Mouse (Mus musculus) hindbrain, embryonic 11.5 days (tissue): ENCODE measurements around the gene Ptgdr2. TPM values are rescaled to one million over a fixed set of nuclear protein-coding genes. Genes with fewer than 3 reads are reported as not detected.

ENCODE experiments used
- ATAC-seq: fragments of 200-750 bp; cut with Nextera tagmentation; 2 replicates; pipeline ENCODE4 v1.8.0; 2017; ENCODE audit warnings: mild to moderate bottlenecking, moderate TSS enrichment, moderate library complexity; ENCODE audit not compliant: low FRiP score
- DNase-seq: peaks from one replicate; pipeline ENCODE4 v3.0.0-alpha.2; 2015; ENCODE audit warnings: low spot score
- H3K27ac ChIP-seq: fragments of 300-500 bp; sonication (generic); 2 replicates; pipeline ENCODE4 v1.5.1; 2014; ENCODE audit warnings: mild to moderate bottlenecking, low read depth, low read length
- H3K27me3 ChIP-seq: fragments of 300-500 bp; sonication (generic); 2 replicates; pipeline ENCODE4 v1.6.1; 2014; ENCODE audit warnings: mild to moderate bottlenecking, low read length, moderate library complexity, mixed read lengths; ENCODE audit not compliant: control insufficient read depth, insufficient read depth
- H3K36me3 ChIP-seq: fragments of 300-500 bp; sonication (generic); 2 replicates; pipeline ENCODE4 v1.6.1; 2014; ENCODE audit warnings: mild to moderate bottlenecking, low read length, moderate library complexity, mixed read lengths; ENCODE audit not compliant: control insufficient read depth, insufficient read depth
- H3K4me1 ChIP-seq: fragments of 300-500 bp; sonication (generic); replicated peaks from 2 replicates; pipeline ENCODE4 v1.6.1; 2014; ENCODE audit warnings: low read length, mixed read lengths; ENCODE audit not compliant: control insufficient read depth, insufficient read depth
- H3K4me2 ChIP-seq: fragments of 300-500 bp; sonication (generic); replicated peaks from 2 replicates; pipeline ENCODE4 v1.6.1; 2014; ENCODE audit warnings: mild to moderate bottlenecking, low read depth, low read length
- H3K4me3 ChIP-seq: fragments of 300-500 bp; sonication (generic); 2 replicates; pipeline ENCODE4 v1.5.1; 2014; ENCODE audit warnings: low read depth, low read length
- H3K9ac ChIP-seq: fragments of 300-500 bp; sonication (generic); 2 replicates; pipeline ENCODE4 v1.6.1; 2014; ENCODE audit warnings: low read depth, low read length
- H3K9me3 ChIP-seq: fragments of 300-500 bp; sonication (generic); 2 replicates; pipeline ENCODE4 v1.6.1; 2016; ENCODE audit warnings: low read length; ENCODE audit not compliant: control insufficient read depth
- WGBS: fragments of 180-500 bp; shearing (Covaris S2); extraction: QIAGEN DNeasy Blood & Tissue Kit; methylation state at CpG from one replicate; pipeline ENCODE4 v1.1.7; 2014; 5-methylcytosine and 5-hydroxymethylcytosine counted together
- polyA plus RNA-seq: library from polyadenylated mRNA; unstranded; fragments of >200 nt; fragmentation: Nextera tagmentation; extraction: Ambion mirVana; gene quantifications from 2 replicates; pipeline ENCODE4 v1.2.1, GENCODE M21; 2014

Gene Ptgdr2
- polyA plus RNA-seq, 1 experiment from 2014 or later: not detected

- Histone ChIP-seq H3K4me2 (no peak within 1 kb of the TSS), H3K9me3 (no peaks in the 10 kb centered on the region), H3K4me3 (no peak within 1 kb of the TSS), H3K27me3 (no peaks in the 10 kb centered on the region), H3K36me3 (no peaks in the 10 kb centered on the region), H3K9ac (no peak within 1 kb of the TSS), H3K27ac (no peak within 1 kb of the TSS), H3K4me1 (no peaks in the 10 kb centered on the region)
- ATAC-seq (no peak), DNase-seq (no peak)
- WGBS: 60% methylated on average over 4 of the region's 4 CpGs
Measured at GRCm38 (mm10) chr19:10974238-10974865, 37.4 kb downstream of the Ptgdr2 start, which contains the start of gene Ms4a10. TSS of gene Ms4a10 (minus strand) at chr19:10974670.

- no peak overlapping the region for H3K9ac ChIP-seq
- H3K36me3 ChIP-seq: no peaks in the 10 kb centered on the region
- H3K4me2 ChIP-seq: no peak overlapping the region
- H3K27me3 ChIP-seq: no peaks in the 10 kb centered on the region
- no peak overlapping the region for H3K4me3 ChIP-seq
- DNase-seq: no peak
- no peaks in the 10 kb centered on the region for H3K9me3 ChIP-seq
- H3K27ac ChIP-seq: no peak overlapping the region
- 77% methylated on average over 2 of the region's 2 CpGs for WGBS
- no peak for ATAC-seq
- H3K4me1 ChIP-seq: no peaks in the 10 kb centered on the region
Measured at GRCm38 (mm10) chr19:10975187-10975586, 38.2 kb downstream of the Ptgdr2 start.

DNA sequence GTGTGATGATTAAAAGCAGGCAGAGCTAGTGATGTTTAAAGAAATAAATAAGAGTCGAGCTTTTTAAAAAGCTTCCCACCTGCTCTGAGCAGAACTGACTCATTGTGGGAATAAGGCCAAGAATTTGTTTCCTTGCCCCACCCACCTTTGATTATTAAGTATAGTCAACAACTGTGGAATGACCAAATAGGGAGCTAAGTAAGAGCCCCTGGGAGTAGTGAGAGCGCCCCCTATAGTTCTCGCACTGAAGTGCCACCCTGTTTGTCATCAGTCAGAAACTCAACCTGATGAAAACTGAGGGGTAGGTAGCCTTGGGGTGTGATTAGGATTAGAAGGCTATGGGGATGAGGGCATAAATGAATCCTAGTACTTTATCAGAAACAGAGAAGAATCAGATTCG, 39.4 kb downstream of the Ptgdr2 start:
- Histone ChIP-seq H3K4me1 (no peaks in the 10 kb centered on the region), H3K27ac (no peak overlapping the region), H3K27me3 (no peaks in the 10 kb centered on the region), H3K36me3 (no peaks in the 10 kb centered on the region), H3K4me3 (no peak overlapping the region), H3K9me3 (no peaks in the 10 kb centered on the region), H3K9ac (no peak overlapping the region), H3K4me2 (no peak overlapping the region)
- no peak for DNase-seq
- ATAC-seq: no peak
- WGBS: 57% methylated on average over 4 of the region's 4 CpGs

DNA sequence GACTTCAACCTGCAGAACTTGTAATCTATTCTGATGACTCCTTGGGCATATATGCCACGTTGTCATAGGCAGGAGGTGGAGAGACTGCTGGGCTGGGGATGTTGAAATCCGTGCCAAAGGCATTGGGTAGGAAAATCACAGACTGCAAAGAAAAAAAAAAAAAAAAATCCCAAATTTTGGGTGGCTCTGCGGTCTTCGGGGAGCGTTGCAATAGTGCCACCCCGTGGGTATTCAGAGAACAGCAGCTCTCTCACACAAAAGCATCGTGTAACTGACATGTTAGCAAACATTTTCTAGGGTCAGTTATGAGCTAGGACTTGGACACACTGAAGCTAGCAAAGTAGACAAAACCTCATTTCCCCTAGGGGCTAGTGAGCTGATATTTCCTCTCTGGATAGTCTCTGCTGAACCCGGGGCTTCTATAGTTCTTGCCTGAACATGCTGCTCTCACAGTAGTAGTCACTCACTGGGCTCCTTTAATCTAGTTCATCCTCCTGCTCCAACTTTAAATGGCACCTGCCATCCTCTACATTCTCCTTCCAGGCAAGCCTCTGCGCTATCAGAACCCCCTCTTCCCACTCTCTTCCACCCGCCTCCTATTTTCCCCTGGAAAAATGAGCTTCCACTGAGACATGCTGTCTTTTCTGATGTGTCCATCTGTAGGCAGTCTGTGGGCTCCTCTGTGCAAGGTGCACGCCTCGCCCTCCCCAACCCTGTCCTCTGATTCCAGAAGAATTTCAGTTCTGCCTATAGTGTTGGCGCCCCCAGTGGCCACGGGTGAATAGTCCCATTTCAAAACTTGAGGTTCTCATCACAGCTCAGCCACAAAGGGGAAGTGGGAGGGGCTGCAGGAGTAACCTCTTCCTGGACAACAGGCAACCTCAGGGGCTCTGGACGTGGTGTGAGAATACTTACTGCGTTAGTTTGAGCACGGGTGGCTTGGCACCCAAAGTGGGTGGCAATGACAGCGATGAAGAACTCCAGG, 42.5 kb downstream of the Ptgdr2 start:
- Histone ChIP-seq H3K9ac (no peak overlapping the region), H3K36me3 (no peaks in the 10 kb centered on the region), H3K4me3 (no peak overlapping the region), H3K4me1 (no peaks in the 10 kb centered on the region), H3K27me3 (no peaks in the 10 kb centered on the region), H3K27ac (no peak overlapping the region), H3K4me2 (peak overlapping the region; percentile 12; the same call in 1 of the 2 replicates), H3K9me3 (no peaks in the 10 kb centered on the region)
- peak; percentile 65 for ATAC-seq
- peak; percentile 82 for DNase-seq
- WGBS: 12% methylated on average over 18 of the region's 18 CpGs

- no peak overlapping the region for H3K27ac ChIP-seq
- no peak overlapping the region for H3K4me3 ChIP-seq
- no peaks in the 10 kb centered on the region for H3K9me3 ChIP-seq
- no peak overlapping the region for H3K4me2 ChIP-seq
- 90% methylated on average over 5 of the region's 5 CpGs for WGBS
- ATAC-seq (no peak), DNase-seq (no peak)
- no peak overlapping the region for H3K9ac ChIP-seq
- H3K4me1 ChIP-seq: no peaks in the 10 kb centered on the region
- H3K36me3 ChIP-seq: no peaks in the 10 kb centered on the region
- no peaks in the 10 kb centered on the region for H3K27me3 ChIP-seq
Measured at GRCm38 (mm10) chr19:10980210-10980609, 43.2 kb downstream of the Ptgdr2 start.

DNA sequence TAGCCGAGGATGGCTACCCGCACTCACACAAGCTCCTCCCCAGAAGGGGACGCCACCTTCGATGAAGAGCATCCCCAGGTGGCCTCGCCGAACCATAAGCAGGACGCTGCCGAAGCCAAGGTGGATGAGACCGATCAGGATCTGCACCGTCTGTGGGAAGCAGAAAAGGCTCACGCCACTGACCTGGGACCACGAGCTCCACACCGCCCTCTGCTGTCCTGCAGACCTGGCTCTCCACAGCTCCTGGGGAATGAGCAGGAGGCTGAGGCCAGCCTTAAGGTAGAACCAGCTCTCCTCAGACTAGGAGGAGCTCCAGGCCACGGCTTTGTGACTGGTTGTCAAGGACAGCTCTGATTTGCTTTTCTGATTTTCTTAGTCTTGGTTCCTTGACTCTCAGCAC, 46.2 kb downstream of the Ptgdr2 start:
- DNase-seq (peak; percentile 55), ATAC-seq (no peak)
- no peaks in the 10 kb centered on the region for H3K36me3 ChIP-seq
- H3K9ac ChIP-seq: no peak overlapping the region
- no peak overlapping the region for H3K4me2 ChIP-seq
- 26% methylated on average over 14 of the region's 14 CpGs for WGBS
- H3K9me3 ChIP-seq: no peaks in the 10 kb centered on the region
- no peaks in the 10 kb centered on the region for H3K27me3 ChIP-seq
- no peaks in the 10 kb centered on the region for H3K4me1 ChIP-seq
- H3K27ac ChIP-seq: no peak overlapping the region
- no peak overlapping the region for H3K4me3 ChIP-seq

DNA sequence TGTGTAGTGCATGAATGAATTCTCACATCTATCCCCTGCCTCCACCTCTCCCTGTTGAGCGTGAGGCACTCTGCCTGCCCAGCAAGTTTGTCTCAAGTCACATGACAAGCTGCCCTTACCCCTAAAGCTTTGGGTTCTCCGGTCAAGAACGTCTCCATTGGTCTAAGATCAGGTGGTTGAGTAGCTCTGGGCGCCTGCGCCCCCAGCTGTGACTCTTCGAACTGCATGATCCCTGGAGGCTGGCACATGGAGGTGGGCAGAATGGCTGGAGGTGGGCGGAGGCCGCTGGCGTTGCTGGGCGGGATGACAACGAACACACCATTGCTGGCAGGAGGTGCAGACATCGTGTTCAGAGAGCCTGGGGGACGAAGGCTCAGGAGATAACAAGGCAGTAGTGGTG, 47.6 kb downstream of the Ptgdr2 start:
- Histone ChIP-seq H3K36me3 (no peaks in the 10 kb centered on the region), H3K4me2 (no peak overlapping the region), H3K9me3 (no peaks in the 10 kb centered on the region), H3K4me1 (no peaks in the 10 kb centered on the region), H3K27ac (no peak overlapping the region), H3K27me3 (no peaks in the 10 kb centered on the region), H3K9ac (no peak overlapping the region), H3K4me3 (no peak overlapping the region)
- DNase-seq: no peak
- ATAC-seq: no peak
- WGBS: 75% methylated on average over 13 of the region's 13 CpGs

GRCm38 (mm10) chr19:10985889-10986288, 48.9 kb downstream of the Ptgdr2 start:
- ATAC-seq: no peak
- Histone ChIP-seq H3K9me3 (no peaks in the 10 kb centered on the region), H3K4me2 (no peak overlapping the region), H3K36me3 (no peaks in the 10 kb centered on the region), H3K4me1 (no peaks in the 10 kb centered on the region), H3K27me3 (no peaks in the 10 kb centered on the region), H3K9ac (no peak overlapping the region), H3K27ac (no peak overlapping the region), H3K4me3 (no peak overlapping the region)
- no peak for DNase-seq
- WGBS: 92% methylated on average over 4 of the region's 4 CpGs
